Mouse (Mus musculus) lung, adult 10 weeks (tissue): ENCODE results near the gene Qk. TPM values are rescaled to one million over a fixed set of nuclear protein-coding genes. Genes with fewer than 3 reads are reported as not detected.

Source experiments
- polyA plus RNA-seq: library from polyadenylated mRNA; stranded (reverse); fragments of 350-450 nt; fragmentation: Illumina TruSeq; extraction: RNeasy Lipid Tissue Mini Kit (QIAGEN cat#74804); gene quantifications from one replicate; pipeline ENCODE4 v1.2.3, GENCODE M21; 2014; ENCODE audit warnings: low read depth, low replicate concordance; ENCODE audit not compliant: insufficient read depth

Qk gene
- 68.2 TPM for polyA plus RNA-seq

GRCm38 (mm10) chr17:10319685-10320455 is at the start of gene Qk:
Gene Qk, minus strand, starts transcription at chr17:10319854.

